Mouse (Mus musculus): ENCODE data around the gene Rhobtb1.
A peak's percentile ranks its signal among the peaks of the same experiment; 100 is the strongest.

Gene Rhobtb1

DNA sequence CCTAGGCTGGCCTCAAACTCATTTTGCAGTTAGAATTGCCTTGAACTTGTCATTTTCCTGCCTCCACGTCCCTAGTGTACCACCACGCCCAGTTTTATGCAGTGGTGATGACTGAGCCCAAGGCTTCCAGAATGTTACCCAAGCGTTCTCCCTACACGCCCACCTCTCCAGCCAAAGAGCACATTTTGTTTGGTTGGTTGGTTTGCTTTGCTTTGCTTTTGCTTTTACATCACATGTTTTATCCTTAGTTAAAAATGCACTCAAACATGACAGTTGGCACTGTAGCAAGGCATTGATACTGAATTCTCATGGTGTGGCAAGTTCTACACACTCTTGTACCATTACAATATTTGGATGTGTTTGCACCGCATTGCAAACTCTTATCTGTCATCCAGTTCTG lies 12.0 kb downstream of the Rhobtb1 start:
- no peak for DNase-seq (ENCODE audit: low spot score in 2 of 2)

DNA sequence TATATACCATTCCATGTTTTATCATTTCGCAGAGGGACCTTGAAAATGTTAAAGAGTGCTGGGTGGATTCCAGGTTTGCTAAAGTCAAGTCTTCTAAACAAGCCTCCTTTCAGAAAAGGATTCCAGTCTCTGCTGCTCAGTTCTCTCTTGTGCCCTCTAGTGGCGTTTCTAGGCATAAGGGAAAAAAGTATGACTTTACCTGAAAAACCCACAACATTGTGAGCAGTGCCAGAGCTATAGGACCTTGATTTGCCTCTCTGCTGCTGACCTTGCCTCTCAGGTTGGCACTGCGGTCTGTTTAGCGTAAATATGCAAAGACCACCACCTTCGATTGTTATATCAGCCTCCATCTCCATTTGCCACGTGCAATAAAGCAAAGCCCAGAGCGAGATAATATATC lies 13.9 kb downstream of the Rhobtb1 start:
- peak in 1 of 2 experiments; percentile 61 for DNase-seq (ENCODE audit: low spot score in 2 of 2)

DNA sequence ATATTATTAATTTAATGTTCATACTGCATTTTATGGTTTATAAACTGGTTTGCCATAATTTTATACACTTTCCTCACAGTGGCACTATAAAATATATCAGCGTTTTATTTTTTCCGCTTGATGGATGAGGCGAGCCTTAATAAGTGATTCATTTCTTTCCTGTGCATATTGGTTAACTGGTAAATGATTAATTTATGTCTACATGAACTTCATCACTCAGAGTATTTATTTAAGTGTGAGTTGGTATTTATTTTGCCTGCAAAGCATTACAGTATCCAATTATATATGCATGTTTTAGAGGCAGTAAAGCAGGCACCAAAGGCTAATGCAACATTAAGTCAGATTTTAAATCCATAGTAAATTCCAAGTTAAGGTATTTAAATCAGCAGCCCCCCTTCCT lies 14.6 kb downstream of the Rhobtb1 start:
- DNase-seq (ENCODE audit: low spot score in 2 of 2), result no peak

DNA sequence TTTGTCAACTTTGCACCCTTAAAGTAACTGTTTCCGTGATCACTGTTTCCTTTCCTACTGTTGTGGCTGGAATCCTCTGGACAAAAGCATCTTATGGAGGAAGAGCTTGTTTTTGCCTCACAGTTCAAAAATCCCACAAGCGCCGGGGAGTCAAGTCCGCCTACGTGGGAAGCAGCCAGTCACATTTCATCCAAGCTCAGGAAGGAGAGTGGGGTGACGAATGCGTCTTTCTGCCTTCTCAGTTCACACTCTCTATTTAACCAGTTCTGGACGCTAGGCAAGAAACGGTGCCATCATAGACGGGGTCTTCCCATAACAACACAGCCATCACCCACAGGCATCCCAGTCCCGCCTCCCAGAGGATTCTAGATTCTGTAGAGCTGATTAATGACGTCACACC lies 15.3 kb downstream of the Rhobtb1 start:
- DNase-seq (ENCODE audit: low spot score in 2 of 2), result no peak

DNA sequence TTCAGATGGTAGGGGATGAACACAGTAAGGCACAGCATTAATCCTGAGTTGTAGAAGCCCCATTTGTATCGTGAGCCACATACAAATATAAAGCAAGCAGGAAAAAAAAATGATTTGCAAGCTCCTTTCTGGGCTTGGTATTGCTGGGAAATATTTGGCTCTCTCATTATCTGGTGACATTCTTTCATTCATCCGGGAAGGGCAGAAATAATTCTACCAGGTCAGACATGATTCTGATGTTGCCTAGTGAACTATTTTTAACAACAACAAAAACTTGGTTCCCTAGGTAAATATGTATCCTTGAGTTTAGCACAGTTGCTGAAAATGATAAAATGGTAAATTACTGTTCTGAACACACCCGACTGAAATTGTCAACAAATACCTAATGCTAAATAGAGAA lies 21.2 kb downstream of the Rhobtb1 start:
- no peak for DNase-seq (ENCODE audit: low spot score in 2 of 2)

DNA sequence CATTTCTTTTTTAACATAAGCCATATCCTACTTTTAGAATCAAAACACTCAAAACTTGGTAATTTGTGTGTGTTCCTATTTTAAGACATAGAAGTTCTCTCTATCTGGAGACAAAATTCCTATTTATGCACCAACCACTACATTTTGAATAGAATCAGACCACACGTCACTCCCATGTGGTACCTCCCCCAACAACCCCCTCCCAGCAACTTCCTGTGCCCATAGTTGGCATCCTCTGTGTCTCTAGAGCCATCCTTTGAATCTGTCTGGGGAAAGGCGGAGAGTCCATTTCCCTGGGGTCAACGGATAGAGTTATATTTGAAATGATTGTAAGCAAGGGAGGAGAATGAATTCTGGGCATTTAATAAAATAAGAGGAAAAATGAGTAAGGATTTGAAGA lies 24.9 kb downstream of the Rhobtb1 start:
- no peak for DNase-seq (ENCODE audit: low spot score in 2 of 2)

DNA sequence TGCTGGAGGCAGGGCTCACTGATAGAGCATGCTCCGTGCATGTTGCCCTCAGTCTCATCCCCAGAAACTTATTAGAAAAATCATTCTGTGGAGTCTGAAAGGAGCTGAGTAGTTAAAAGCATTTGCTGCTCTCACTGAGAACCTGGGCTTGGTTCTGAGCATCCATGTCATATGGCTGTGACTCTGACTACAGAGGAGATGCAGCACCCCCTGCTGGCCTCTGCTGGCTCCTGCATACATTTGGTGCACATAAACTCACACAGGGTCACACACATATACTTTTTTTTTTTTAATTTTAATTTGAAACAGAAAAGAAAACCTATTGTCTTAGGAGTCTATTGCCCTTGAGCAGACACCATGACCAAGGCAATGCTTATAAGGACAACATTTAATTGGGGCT lies 28.1 kb downstream of the Rhobtb1 start:
- no peak for DNase-seq (ENCODE audit: low spot score in 2 of 2)

DNA sequence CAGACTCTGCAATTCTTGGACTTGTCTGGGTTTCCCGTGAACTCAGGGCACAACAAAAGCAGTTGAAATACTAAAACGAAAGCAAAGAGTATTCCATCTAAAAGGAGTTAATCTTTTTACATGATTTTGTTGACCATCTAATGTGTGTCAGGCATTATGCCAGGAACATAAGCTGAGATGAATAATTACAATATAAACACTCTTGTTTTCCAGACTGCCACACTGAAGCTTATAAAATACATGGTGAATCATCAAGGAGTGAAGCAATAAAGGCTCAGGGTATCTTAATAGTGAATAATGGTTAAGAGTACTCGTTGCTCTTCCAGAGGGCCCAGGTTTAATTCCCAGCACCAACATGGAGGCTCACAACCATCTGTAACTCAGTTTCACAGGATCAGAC lies 29.8 kb downstream of the Rhobtb1 start:
- no peak for DNase-seq (ENCODE audit: low spot score in 2 of 2)

DNA sequence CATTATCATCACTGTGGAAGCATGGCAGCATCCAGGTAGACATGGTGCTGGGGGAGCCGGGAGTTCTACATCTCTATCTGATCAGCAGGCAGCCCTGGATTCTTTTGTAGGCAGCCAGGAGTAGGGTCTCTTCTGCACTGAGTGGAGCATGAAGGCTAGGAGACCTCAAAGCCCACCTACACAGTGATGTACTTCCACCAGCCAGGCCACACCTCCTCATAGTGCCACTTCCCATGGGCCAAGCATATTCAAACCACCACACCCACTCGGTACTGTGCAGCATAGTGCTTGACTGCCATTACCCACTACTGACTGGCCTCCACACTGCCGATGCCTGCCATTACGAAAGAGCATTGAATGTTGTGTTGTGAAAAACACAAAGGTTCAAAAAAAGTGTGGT lies 33.7 kb downstream of the Rhobtb1 start:
- no peak for DNase-seq (ENCODE audit: low spot score in 2 of 2)

DNA sequence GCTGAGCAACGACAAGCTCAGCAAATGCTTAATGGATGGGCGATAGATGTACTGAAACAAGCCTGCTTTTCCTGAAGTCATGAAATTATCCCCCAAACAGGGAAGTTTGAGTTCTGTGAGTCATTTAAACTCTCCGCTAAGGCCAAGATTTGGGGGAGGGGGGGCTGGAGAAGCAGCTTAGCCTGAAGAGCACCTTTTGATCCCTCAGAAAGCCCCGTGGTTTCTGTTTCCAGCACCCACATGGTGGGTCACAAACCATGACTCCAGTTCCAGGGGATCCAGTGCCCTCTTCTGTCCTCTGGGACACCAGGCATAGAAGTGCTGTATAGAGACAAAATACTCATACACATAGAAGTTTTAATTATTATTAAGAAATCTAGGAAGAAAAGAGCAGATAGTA lies 34.2 kb downstream of the Rhobtb1 start:
- DNase-seq (ENCODE audit: low spot score in 2 of 2), result no peak

DNA sequence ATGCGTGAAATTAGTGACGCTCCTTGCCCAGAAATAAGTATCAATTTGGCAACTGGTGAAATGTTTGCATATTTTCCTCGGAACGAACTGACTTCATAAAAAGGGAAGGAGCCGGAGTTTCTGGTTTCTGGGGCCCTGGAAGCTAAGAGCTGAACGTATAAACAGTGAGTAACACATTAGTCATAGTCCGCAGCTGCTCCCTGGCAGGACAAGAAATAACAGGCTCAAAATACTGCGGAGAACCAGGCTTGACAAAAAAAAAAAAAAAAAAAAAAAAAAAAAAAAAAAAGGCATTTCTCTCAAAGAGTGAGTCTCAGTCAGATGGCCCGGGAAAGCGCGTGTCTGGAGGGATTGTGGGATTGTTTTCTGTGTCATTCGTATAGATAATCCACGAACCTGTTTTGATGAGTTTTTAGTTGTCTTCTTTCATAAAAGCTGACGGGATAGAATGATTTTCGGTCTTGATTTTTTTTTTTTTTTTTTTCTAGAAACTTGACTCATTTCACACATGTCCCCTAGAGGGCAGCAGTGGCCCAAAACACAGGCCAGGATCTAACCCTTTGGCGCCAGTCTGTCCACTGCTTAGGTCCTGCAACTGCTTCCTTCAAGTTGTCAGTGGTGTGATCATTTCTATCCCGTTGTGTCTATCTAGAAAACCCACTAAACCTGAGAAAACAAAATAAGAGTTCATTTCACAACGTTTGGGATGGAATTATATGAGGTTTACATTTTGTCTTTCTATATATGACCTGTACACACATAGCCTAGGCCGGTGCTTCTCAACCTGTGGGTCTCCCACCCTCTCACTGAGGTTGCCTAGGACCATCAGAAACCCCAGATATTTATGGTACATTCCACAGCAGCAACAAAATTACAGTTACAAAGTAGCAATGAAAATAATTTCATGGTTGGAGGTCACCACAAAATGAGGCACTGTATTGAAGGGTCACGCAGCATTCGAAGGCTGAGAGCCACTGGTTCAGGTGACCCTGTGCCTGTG lies 35.0 kb downstream of the Rhobtb1 start:
- peak in 1 of 2 experiments; percentile 30 for DNase-seq (ENCODE audit: low spot score in 2 of 2)

DNA sequence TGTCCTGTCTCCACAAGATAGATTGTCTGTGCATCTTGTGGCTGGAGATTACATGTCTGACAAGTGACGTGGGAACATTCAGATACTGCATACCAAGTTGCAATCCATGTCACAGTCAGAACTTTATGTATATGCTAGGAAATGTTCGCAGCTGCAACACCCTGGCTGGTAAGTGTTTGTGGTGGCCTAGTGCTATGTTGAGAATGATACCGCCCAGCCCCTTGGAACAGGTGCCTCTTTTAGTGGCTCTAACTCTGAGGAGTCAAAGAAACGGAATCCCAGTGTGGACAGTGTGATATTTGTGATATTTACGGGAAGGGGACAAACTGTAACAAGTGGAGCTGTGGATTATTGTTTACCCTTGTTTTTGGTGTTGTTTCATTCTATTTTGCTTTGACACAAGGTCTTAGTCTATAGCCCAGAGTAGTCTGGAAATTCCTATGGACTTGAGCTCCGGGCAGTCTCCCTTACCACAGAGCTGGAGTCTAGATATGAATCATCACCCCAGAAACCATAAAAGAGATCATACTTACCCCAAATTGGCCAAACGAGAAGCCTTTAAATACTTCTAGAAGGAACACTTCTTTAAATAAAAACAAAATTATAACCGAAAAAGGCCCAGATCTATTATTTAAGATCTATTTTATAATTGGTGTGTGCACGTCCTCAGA lies 36.7 kb downstream of the Rhobtb1 start:
- DNase-seq (ENCODE audit: low spot score in 2 of 2), result no peak

DNA sequence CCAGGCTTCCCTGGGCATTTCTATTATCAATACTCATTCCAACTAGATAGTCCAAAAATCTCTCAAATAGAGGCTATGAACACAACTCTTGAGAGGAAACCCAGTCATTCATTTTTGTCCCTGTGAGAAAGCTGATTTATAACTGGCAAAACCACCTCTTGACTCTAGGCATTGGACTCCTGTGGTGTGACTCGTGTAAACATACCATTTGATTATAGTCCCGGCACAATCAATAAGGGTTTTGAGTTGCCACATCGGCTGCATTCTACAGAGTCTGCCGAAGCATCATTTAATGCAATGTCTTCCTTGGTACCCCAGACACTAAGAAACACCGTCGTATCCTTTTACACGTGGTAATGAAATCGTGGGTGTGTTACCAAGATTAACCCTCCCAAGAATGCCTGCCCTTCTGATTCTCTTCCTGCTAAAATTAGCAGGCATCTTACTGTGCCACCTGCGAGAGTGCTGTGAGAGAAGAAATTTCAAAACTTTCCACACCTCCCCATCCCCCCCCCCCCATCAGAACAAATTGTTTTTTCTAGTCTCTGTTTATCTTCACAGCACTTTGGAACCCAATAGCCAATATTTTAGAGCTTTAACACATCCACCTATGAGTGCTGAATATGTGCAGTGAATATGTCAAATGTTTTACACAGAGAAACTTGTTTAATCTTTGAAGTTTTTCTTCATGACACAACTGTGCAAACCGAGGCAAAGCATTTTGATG lies 39.4 kb downstream of the Rhobtb1 start:
- DNase-seq (ENCODE audit: low spot score in 2 of 2), result no peak

DNA sequence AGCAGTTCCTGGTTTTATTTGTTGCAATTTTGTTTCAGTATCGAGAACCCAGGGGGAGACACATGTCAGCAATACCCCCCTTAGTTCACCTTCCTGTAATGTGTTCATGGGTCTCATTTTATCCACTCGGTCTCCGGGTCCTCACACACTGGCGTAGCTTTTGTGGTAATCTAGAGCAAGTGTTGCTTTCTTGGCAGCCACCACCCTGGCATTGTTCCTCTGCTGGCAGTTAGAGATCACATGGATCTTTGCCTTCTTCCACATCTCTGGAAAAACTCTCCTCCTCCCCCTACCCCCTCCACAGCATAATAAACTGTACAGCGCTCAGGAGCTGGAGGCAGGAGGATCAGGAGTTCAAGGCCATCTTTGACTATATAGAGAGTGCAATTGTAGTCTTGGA lies 41.0 kb downstream of the Rhobtb1 start:
- DNase-seq (ENCODE audit: low spot score in 2 of 2), result no peak

DNA sequence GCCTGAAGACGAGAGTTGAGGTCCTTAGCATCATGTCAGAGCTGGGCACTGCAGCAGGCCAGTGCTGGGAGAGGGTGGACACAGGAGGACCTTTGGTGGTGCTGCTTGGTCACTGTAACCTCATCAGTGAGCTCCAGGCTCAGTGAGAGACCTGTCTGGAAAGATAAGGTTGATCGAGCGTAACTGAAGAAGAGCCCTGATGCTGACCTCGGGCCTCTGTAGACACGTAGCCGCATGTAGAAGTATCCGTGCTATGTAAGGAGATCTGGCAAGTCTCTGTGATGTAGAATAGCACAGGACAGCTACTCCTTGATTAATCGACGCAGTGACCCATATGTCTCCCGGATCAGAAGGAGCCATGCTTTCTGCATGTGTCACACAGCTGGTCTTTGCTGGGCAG lies 42.5 kb downstream of the Rhobtb1 start:
- no peak for DNase-seq (ENCODE audit: low spot score in 2 of 2)

DNA sequence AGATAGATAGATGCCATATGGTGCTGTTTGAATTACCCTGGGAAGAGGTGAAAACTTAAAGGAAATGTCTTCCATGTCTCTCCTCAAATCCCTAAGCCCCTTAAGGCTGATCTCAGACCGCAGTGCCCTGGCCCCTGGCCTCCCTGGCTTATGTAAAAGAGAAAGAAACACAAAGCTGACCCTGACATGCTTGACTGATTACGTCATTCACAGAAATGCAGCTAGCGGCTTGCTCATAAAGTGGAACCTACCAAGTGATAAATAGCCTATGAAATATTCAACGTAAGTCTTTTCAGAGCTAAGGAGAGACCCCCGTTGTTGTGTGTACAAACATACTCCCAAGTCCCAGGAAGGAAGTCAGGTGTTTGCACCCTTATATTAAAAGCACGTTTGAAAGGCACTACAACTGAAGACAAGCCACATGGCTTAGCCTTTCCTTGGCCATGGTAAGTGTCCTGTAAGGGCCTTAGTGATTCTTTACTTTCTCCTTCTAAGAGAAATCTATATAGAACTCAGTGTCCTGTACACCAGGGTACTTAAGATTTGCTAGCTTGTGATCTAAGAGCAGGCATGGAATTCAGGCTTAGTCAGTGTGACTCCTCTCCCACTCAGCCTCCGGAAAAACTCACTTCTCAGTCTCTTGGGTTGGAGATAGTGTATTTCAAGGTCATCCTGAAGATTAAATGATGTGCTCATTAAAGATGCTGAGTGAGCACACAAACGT lies 53.6 kb downstream of the Rhobtb1 start:
- no peak for DNase-seq (ENCODE audit: low spot score in 2 of 2)

DNA sequence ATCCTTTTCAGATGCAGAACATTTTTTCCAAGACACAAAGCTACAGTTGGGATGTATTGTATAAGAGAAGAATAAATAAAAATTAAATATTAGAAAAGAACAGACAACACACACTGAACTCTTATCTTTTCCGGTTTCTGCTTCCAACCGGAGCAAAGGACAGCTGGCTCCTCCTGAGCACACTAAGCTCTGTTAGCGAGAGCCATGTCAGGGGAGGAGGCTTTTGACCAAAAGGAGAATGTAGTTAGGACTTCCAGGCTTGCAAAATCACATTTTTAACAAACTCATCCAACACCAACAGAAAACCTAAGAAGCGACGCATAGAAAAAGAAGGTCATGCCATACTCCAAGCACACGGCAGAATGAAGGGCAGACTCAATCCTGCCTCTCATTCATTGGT lies 54.8 kb downstream of the Rhobtb1 start:
- DNase-seq (ENCODE audit: low spot score in 2 of 2), result no peak

DNA sequence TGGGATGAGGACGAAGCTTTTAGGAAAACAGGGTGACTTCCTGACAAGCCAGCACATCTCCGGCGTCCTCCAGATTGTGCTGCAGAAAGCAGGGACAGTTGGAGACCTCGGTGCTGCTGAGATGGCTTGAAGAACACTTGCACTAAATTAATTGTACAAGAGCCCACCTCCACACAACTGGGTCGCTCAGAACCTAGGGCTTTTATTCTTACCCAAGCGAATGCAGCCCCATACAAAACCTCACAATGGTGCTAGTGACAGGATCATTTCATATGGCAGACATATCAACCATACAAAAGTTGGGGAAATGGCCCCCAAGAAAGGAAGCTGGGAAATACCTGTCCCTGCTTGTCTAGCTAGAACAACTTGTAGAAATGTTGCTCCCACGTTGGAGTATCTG lies 56.2 kb downstream of the Rhobtb1 start:
- DNase-seq (ENCODE audit: low spot score in 2 of 2), result no peak

DNA sequence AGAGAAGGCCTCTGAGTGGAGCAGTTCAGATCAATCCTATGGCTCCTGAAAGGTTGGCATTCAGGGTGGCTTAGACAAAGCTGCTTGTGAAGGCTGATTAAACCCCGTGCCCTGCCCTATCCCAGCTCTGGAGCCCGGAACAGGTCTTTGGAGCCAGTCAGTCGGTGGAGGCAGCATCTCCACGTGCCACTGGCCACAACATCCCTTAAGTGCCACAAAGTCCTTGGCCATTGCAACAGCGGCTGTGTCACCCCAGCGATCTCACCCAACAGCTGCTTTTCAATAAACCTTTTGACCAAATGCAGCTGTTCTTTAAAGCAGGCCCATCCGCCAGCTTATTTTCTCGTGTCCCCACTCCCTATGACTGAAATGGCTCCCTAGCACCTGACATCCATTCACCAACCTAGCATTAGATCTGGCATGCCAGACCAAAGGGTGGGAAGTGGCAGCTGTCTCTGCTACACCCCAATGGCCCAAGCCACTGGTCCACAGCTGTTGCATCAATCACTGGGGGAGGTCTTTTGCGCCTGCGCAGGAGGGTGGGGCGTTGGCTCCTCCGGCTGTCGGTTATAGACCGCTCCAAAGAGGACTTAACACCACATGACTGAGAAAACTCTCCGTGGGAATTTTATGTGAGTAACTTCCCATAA lies 56.9 kb downstream of the Rhobtb1 start:
- no peak for DNase-seq (ENCODE audit: low spot score in 2 of 2)

DNA sequence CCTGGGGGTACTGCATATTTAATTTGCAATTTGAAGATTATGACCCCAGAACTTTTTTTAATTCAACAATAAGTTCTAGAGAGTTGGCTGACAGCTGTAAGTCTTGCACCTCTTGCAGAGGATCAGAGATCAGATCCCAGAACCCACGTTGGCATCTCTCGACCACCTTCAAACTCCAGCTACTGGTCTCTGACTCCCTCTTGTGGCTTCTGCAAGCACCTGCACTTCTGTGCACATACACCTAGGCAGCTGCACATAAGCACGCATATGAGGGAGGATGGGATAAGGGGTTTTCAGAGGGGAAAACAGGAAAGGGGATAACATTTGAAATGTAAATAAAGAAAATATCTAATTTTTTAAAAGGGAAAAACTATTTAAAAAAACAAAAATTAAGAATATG lies 57.5 kb downstream of the Rhobtb1 start:
- no peak for DNase-seq (ENCODE audit: low spot score in 2 of 2)

DNA sequence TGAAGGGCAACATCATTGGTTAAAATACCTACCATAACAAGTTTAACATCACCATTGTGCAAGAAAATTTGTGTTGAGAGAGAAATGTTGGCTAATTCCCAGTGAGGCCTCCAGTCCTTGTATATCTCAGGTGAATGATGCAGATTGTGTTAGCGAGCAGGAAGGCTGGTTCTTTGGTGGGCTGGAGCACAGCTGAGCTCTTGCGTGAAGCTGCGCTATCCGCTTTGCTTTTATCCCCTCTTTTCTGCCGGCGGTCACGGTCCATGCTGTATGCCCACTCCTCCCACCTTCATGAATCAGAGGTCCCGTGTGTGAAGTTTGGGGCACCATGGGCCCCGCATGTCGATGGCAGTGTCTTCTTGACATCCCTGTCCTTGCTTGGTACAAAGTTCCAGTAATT lies 58.8 kb downstream of the Rhobtb1 start:
- DNase-seq (ENCODE audit: low spot score in 2 of 2), result no peak

Measured in thymus, postnatal 10 days (tissue).